Mouse (Mus musculus) embryonic fibroblast, embryonic 13.5 days (primary cell): Measurements from ENCODE around the gene Slc22a20.

ENCODE experiments used
- CTCF ChIP-seq: IDR thresholded peaks from 2 replicates; pipeline ENCODE4 v1.5.1; 2011; ENCODE audit warnings: mild to moderate bottlenecking, control low read depth, low read length, moderate library complexity, borderline replicate concordance; ENCODE audit not compliant: insufficient read depth
- POLR2A ChIP-seq: IDR thresholded peaks from 2 replicates; pipeline ENCODE4 v1.6.1; 2011; ENCODE audit warnings: low read depth, mild to moderate bottlenecking, control low read depth, low read length, moderate library complexity

DNA sequence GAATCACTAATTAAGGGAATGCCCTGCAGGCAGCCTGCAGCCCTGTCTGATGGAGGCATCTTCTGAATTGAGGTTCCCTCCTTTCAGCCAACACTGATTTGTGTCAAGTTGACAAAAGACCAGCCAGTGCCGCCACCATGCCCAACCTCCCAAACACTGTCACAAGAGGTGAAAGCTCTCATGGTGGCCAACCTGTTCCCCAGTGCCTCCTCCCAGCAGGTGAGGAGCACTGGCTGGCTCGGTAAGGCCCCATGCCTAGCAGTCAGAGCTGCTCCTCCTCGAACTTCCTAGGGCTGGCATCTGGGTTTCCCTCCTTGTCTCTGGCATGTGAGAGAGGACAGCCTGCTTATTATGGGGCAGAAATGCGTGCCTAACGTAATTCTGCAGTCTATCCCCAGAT, 46.2 kb downstream of the Slc22a20 start:
- TF ChIP-seq CTCF (no peak), POLR2A (no peak)
